Mouse (Mus musculus) stomach, embryonic 14.5 days (tissue): ENCODE data around the gene St7. TPM values are rescaled to one million over a fixed set of nuclear protein-coding genes. Genes with fewer than 3 reads are reported as not detected.

ENCODE experiments used
- ATAC-seq: fragments of 200-750 bp; cut with Nextera tagmentation; 2 replicates; pipeline ENCODE4 v1.8.0; 2017; ENCODE audit warnings: low read depth, moderate TSS enrichment; ENCODE audit not compliant: insufficient number of reproducible peaks, insufficient read depth, low FRiP score
- H3K27ac ChIP-seq: fragments of 300-500 bp; sonication (generic); 2 replicates; pipeline ENCODE4 v1.5.1; 2014; ENCODE audit warnings: mild to moderate bottlenecking, low read length, moderate library complexity, mixed read lengths
- H3K27me3 ChIP-seq: fragments of 300-500 bp; sonication (generic); 2 replicates; pipeline ENCODE4 v1.6.1; 2014; ENCODE audit warnings: low read length, control low read depth, mixed read lengths; ENCODE audit not compliant: control insufficient read depth, insufficient read depth
- H3K36me3 ChIP-seq: fragments of 300-500 bp; sonication (generic); 2 replicates; pipeline ENCODE4 v1.6.1; 2014; ENCODE audit warnings: mild to moderate bottlenecking, control low read depth, low read length, moderate library complexity, mixed read lengths; ENCODE audit not compliant: control insufficient read depth, insufficient read depth
- H3K4me1 ChIP-seq: fragments of 300-500 bp; sonication (generic); 2 replicates; pipeline ENCODE4 v1.6.1; 2014; ENCODE audit warnings: low read length, control low read depth, mixed read lengths; ENCODE audit not compliant: control insufficient read depth, insufficient read depth
- H3K4me2 ChIP-seq: fragments of 300-500 bp; sonication (generic); replicated peaks from 2 replicates; pipeline ENCODE4 v1.6.1; 2014; ENCODE audit warnings: low read depth, low read length, control low read depth
- H3K4me3 ChIP-seq: fragments of 300-500 bp; sonication (generic); 2 replicates; pipeline ENCODE4 v1.5.1; 2014; ENCODE audit warnings: low read depth, low read length, control low read depth
- H3K9ac ChIP-seq: fragments of 300-500 bp; sonication (generic); replicated peaks from 2 replicates; pipeline ENCODE4 v1.6.1; 2014; ENCODE audit warnings: low read depth, mild to moderate bottlenecking, control low read depth, low read length, moderate library complexity, mixed read lengths
- H3K9me3 ChIP-seq: fragments of 300-500 bp; sonication (generic); 2 replicates; pipeline ENCODE4 v1.6.1; 2016; ENCODE audit warnings: low read depth, low read length, control low read depth; ENCODE audit not compliant: control insufficient read depth
- WGBS: fragments of 180-500 bp; shearing (Covaris S2); extraction: QIAGEN DNeasy Blood & Tissue Kit; methylation state at CpG from one replicate; pipeline ENCODE4 v1.1.7; 2014; 5-methylcytosine and 5-hydroxymethylcytosine counted together
- polyA plus RNA-seq: library from polyadenylated mRNA; unstranded; fragments of >200 nt; fragmentation: Nextera tagmentation; extraction: Ambion mirVana; gene quantifications from 2 replicates; pipeline ENCODE4 v1.2.1, GENCODE M21; 2014

Gene St7
- polyA plus RNA-seq, 1 experiment from 2014 or later, result 29.9 TPM

GRCm38 (mm10) chr6:17853587-17854274, 161.0 kb downstream of the St7 start:
- 77% methylated on average over 5 of the region's 5 CpGs for WGBS

DNA sequence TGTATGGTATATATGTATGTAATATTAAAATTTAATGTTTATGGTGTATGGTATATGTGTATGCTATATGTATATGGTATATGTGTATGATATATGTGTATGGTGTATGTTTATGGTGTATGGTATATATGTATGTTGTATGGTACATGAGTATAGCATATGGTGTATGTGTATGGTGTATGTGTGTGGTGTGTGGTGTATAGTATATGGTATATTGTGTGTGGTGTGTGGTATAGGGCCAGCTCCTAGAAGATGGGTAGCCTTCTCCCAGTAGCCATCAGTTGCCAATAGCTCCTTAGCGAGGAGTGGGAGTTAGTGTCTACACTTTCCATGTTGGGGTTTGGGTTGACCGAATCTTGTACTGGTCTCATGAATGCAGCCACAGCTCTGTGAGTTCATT, 162.9 kb downstream of the St7 start:
- ATAC-seq, result no peak
- no peaks in the 10 kb centered on the region for H3K27me3 ChIP-seq
- H3K27ac ChIP-seq, result no peak overlapping the region
- WGBS, result 95% methylated on average over 2 of the region's 2 CpGs
- no peak overlapping the region for H3K4me2 ChIP-seq
- peaks cover 5% of the 10 kb centered on the region; the same call in 1 of the 2 replicates for H3K36me3 ChIP-seq
- no peak overlapping the region for H3K9ac ChIP-seq
- no peaks in the 10 kb centered on the region for H3K9me3 ChIP-seq
- no peak overlapping the region for H3K4me3 ChIP-seq
- no peaks in the 10 kb centered on the region for H3K4me1 ChIP-seq

More at GRCm38 (mm10) chr6:17853587-17854274, 161.0 kb downstream of the St7 start:
- H3K4me3 ChIP-seq, result no peak overlapping the region
- H3K9me3 ChIP-seq, result no peaks in the 10 kb centered on the region
- ATAC-seq, result no peak
- no peaks in the 10 kb centered on the region for H3K27me3 ChIP-seq
- H3K4me1 ChIP-seq, result no peaks in the 10 kb centered on the region
- H3K4me2 ChIP-seq, result no peak overlapping the region
- H3K9ac ChIP-seq, result no peak overlapping the region
- no peak overlapping the region for H3K27ac ChIP-seq
- H3K36me3 ChIP-seq, result peaks cover 5% of the 10 kb centered on the region; the same call in 1 of the 2 replicates

DNA sequence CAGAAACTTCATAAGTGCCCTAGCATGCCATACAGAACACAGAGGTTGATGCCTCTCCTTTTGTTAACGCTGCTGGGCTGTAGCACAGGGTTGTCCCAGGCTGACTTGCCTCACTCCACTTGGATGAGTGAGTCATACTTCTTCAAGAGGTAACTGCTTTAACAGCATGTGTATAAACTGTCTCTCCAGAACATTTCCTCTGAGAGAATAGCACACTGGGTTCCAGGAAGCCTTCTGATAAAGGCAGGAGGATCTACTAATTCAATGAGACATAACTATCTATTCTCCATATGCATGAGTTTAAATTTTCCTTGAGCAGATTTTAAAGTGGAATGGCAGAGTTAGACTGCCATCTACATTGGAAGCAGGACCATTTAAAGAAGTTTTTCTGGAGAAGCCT, 166.8 kb downstream of the St7 start:
- Histone ChIP-seq H3K4me2 (no peak overlapping the region), H3K9ac (no peak overlapping the region), H3K36me3 (no peaks in the 10 kb centered on the region; the same call in 1 of the 2 replicates), H3K27me3 (no peaks in the 10 kb centered on the region), H3K4me3 (no peak overlapping the region), H3K27ac (no peak overlapping the region), H3K9me3 (no peaks in the 10 kb centered on the region), H3K4me1 (no peaks in the 10 kb centered on the region)
- 88% methylated on average over 1 of the region's 1 CpGs for WGBS
- ATAC-seq, result no peak

DNA sequence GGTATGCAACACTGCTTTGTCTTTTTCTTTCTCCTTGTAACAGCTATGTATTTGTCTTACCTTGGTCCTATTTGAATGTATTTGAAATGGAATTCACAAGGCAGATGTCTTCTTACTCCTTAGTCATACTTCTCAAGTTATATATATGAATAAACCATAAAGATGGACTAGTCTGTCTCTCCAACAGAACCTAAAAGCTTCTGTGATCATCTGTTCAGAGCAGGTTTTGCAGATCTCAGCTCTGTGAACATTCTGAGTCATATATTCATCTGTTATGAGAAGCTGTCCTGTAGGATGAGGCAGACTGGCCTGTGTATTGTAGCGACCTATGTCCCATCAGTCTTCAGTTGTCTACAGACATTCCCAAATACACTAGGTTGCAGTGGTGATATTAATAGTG, 167.7 kb downstream of the St7 start:
- no peak overlapping the region for H3K4me2 ChIP-seq
- H3K27ac ChIP-seq, result no peak overlapping the region
- no peak overlapping the region for H3K4me3 ChIP-seq
- H3K27me3 ChIP-seq, result no peaks in the 10 kb centered on the region
- WGBS, result 76% methylated on average over 1 of the region's 1 CpGs
- no peaks in the 10 kb centered on the region for H3K4me1 ChIP-seq
- no peak for ATAC-seq
- no peak overlapping the region for H3K9ac ChIP-seq
- H3K9me3 ChIP-seq, result no peaks in the 10 kb centered on the region
- no peaks in the 10 kb centered on the region; the same call in 1 of the 2 replicates for H3K36me3 ChIP-seq

- no peaks in the 10 kb centered on the region for H3K27me3 ChIP-seq
- ATAC-seq, result no peak
Measured at GRCm38 (mm10) chr6:17867796-17868195, 175.1 kb downstream of the St7 start.

DNA sequence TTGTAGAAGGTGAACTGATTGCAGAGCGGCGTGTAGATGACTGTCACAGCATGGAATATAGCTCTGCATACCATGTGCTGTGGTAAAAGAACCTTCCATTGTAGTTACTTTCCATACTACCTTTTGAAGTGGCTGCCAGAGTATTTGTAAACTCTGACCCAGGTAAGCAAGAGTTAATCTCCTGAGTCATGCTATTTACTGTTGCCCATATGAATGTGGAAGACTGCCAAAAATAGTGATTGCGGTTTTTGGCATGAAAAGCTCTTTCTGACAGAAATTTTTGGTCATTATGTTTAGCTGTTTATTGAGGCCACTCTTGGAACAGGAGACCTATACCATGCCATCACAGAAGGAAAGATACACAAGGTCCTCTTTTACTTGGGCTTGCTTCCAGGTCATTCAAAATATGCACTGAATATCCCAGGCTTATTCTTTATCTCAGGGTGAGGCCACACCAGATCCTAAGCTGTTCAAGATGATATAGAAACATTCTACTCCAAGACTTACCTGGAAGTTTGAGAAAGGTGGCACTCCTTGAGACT, 179.2 kb downstream of the St7 start:
- H3K27ac ChIP-seq, result no peak overlapping the region

More at GRCm38 (mm10) chr6:17867796-17868195, 175.1 kb downstream of the St7 start:
- no peak overlapping the region for H3K27ac ChIP-seq
- no peaks in the 10 kb centered on the region for H3K4me1 ChIP-seq
- H3K36me3 ChIP-seq, result no peaks in the 10 kb centered on the region
- H3K4me2 ChIP-seq, result no peak overlapping the region
- no peak overlapping the region for H3K4me3 ChIP-seq
- H3K9me3 ChIP-seq, result no peaks in the 10 kb centered on the region
- no peak overlapping the region for H3K9ac ChIP-seq
- 53% methylated on average over 1 of the region's 1 CpGs for WGBS

GRCm38 (mm10) chr6:17875606-17876005, 182.9 kb downstream of the St7 start:
- no peak overlapping the region for H3K9ac ChIP-seq
- H3K4me3 ChIP-seq, result no peak overlapping the region
- no peak for ATAC-seq
- no peaks in the 10 kb centered on the region for H3K27me3 ChIP-seq
- H3K9me3 ChIP-seq, result no peaks in the 10 kb centered on the region
- H3K4me2 ChIP-seq, result no peak overlapping the region
- H3K27ac ChIP-seq, result no peak overlapping the region
- no peaks in the 10 kb centered on the region for H3K36me3 ChIP-seq
- 71% methylated on average over 7 of the region's 7 CpGs for WGBS
- peaks cover 4% of the 10 kb centered on the region; the same call in 1 of the 2 replicates for H3K4me1 ChIP-seq

More for the DNA sequence above, 179.2 kb downstream of the St7 start:
- Histone ChIP-seq H3K4me2 (no peak overlapping the region), H3K4me1 (peaks cover 4% of the 10 kb centered on the region; the same call in 1 of the 2 replicates), H3K36me3 (no peaks in the 10 kb centered on the region), H3K9me3 (no peaks in the 10 kb centered on the region), H3K27me3 (no peaks in the 10 kb centered on the region), H3K4me3 (no peak overlapping the region), H3K9ac (no peak overlapping the region)
- WGBS, result 81% methylated on average over 3 of the region's 3 CpGs
- no peak for ATAC-seq

GRCm38 (mm10) chr6:17876023-17876613, 183.4 kb downstream of the St7 start:
- Histone ChIP-seq H3K4me2 (no peak overlapping the region), H3K27me3 (no peaks in the 10 kb centered on the region), H3K27ac (no peak overlapping the region), H3K9ac (no peak overlapping the region), H3K9me3 (no peaks in the 10 kb centered on the region), H3K4me3 (no peak overlapping the region), H3K4me1 (peaks cover 4% of the 10 kb centered on the region; the same call in 1 of the 2 replicates), H3K36me3 (no peaks in the 10 kb centered on the region)
- WGBS, result 88% methylated on average over 3 of the region's 3 CpGs
- ATAC-seq, result no peak
